Mouse (Mus musculus) liver, embryonic 14.5 days (tissue): ENCODE data around the gene Adipor2. TPM values are rescaled to one million over a fixed set of nuclear protein-coding genes. Genes with fewer than 3 reads are reported as not detected.
A peak's percentile ranks its signal among the peaks of the same experiment; 100 is the strongest.

Experiments used
- ATAC-seq: fragments of 200-750 bp; cut with Nextera tagmentation; 2 replicates; pipeline ENCODE4 v1.8.0; 2017; ENCODE audit warnings: moderate number of reproducible peaks, mild to moderate bottlenecking, moderate library complexity; ENCODE audit not compliant: insufficient read depth
- DNase-seq, 3 experiments: peaks; one replicate each; pipeline ENCODE4 v3.0.0-alpha.2; 2012 to 2013; ENCODE audit warnings: low read depth in 3 of 3, low spot score in 3 of 3
- H3K27ac ChIP-seq: fragments of 300-500 bp; sonication (generic); 2 replicates; pipeline ENCODE4 v1.5.1; 2014; ENCODE audit warnings: moderate library complexity, mild to moderate bottlenecking, control low read depth, inconsistent platforms
- H3K27me3 ChIP-seq: fragments of 300-500 bp; sonication (generic); 2 replicates; pipeline ENCODE4 v1.6.1; 2014; ENCODE audit warnings: mild to moderate bottlenecking, low read length, moderate library complexity; ENCODE audit not compliant: control insufficient read depth, insufficient read depth
- H3K36me3 ChIP-seq: fragments of 300-500 bp; sonication (generic); replicated peaks from 2 replicates; pipeline ENCODE4 v1.6.1; 2014; ENCODE audit warnings: low read depth; ENCODE audit not compliant: control insufficient read depth, insufficient read depth
- H3K4me1 ChIP-seq, 2 experiments: fragments of 200-500 bp in 1 of 2; fragments of 300-500 bp in 1 of 2; sonication (generic) in 1 of 2; replicated peaks; 2 replicates each; pipeline ENCODE4 v1.6.1; 2012 to 2014; ENCODE audit warnings: antibody characterized with exemption in 1 of 2, inconsistent platforms in 1 of 2, low read length in 1 of 2; ENCODE audit not compliant: control insufficient read depth in 2 of 2, insufficient read depth in 2 of 2
- H3K4me2 ChIP-seq: fragments of 300-500 bp; sonication (generic); 2 replicates; pipeline ENCODE4 v1.6.1; 2014; ENCODE audit warnings: low read depth, mild to moderate bottlenecking, control low read depth, moderate library complexity
- H3K4me3 ChIP-seq, 2 experiments: fragments of 200-500 bp in 1 of 2; fragments of 300-500 bp in 1 of 2; sonication (generic) in 1 of 2; 2 replicates each; pipeline ENCODE4 v1.5.1; 2012 to 2014; ENCODE audit warnings: low read depth in 2 of 2, low read length in 2 of 2, mild to moderate bottlenecking in 2 of 2, control low read depth in 1 of 2, inconsistent platforms in 1 of 2, moderate library complexity in 1 of 2; ENCODE audit not compliant: insufficient read depth in 1 of 2
- H3K9ac ChIP-seq: fragments of 300-500 bp; sonication (generic); replicated peaks from 2 replicates; pipeline ENCODE4 v1.6.1; 2014; ENCODE audit warnings: mild to moderate bottlenecking, control low read depth, moderate library complexity
- H3K9me3 ChIP-seq: fragments of 300-500 bp; sonication (generic); 2 replicates; pipeline ENCODE4 v1.6.1; 2016; ENCODE audit warnings: low read length, mixed read lengths; ENCODE audit not compliant: control insufficient read depth
- CTCF ChIP-seq: IDR thresholded peaks from 2 replicates; pipeline ENCODE4 v1.5.1; 2016; ENCODE audit warnings: antibody characterized with exemption, low read depth, control low read depth
- EP300 ChIP-seq: IDR thresholded peaks from 2 replicates; pipeline ENCODE4 v1.6.1; 2016; ENCODE audit warnings: antibody characterized with exemption, low read depth
- WGBS: fragments of 180-500 bp; shearing (Covaris S2); extraction: QIAGEN DNeasy Blood & Tissue Kit; methylation state at CpG from one replicate; pipeline ENCODE4 v1.1.7; 2014; ENCODE audit not compliant: insufficient replicate concordance; 5-methylcytosine and 5-hydroxymethylcytosine counted together
- polyA plus RNA-seq, 2 experiments: library from polyadenylated mRNA; depleted of rRNA in 1 of 2; stranded (reverse) in 1 of 2; unstranded in 1 of 2; fragments of >200 nt; fragmentation: Nextera tagmentation in 1 of 2; extraction: Ambion mirVana in 1 of 2; gene quantifications; 2 replicates each; pipeline versions ENCODE4 v1.2.1 to v1.2.3; 2012 to 2014

Adipor2 gene
- polyA plus RNA-seq, 2 experiments = 17.7 to 18.4 TPM

DNA sequence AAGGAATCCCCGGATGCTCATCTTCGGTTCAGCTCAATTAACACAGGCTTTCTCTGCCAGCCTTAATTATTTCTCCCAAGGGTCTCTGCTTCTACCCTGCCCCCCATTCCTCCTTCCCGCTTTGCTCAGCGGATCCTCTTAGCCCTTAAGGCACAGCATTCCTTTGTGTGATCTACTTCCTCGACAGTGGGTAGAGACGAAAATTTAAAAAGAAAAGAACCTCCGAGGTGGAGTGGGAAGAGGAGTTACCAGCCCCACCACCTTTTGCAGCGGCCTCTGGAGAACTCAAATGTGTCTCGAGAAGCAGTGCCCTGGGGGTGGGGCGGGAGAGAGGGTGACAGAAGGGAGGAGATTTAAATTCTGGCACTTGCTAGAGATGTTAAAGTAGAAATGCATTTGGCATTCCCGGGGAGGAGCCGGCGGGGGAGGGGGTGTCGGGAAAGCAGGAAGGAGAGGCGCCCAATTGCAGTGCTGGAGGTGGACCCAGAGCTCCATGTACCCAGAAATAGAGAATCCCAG, 34.5 kb upstream of the Adipor2 start:
- peaks cover 42% of the 10 kb centered on the region for H3K27me3 ChIP-seq
- 2% methylated on average over 15 of the region's 15 CpGs for WGBS
- H3K9ac ChIP-seq = no peak overlapping the region
- H3K36me3 ChIP-seq = no peaks in the 10 kb centered on the region
- H3K27ac ChIP-seq = no peak overlapping the region
- DNase-seq (no peak), ATAC-seq (no peak)
- no peak for TF ChIP-seq CTCF
- TF ChIP-seq EP300 = no peak
- no peaks in the 10 kb centered on the region; a peak in 3 of 4 replicates for H3K4me1 ChIP-seq
- H3K4me3 ChIP-seq = peak overlapping the region in 1 of 2 experiments; percentile 26; a peak in 1 of 4 replicates
- peak overlapping the region; percentile 33 for H3K4me2 ChIP-seq
- no peaks in the 10 kb centered on the region for H3K9me3 ChIP-seq

DNA sequence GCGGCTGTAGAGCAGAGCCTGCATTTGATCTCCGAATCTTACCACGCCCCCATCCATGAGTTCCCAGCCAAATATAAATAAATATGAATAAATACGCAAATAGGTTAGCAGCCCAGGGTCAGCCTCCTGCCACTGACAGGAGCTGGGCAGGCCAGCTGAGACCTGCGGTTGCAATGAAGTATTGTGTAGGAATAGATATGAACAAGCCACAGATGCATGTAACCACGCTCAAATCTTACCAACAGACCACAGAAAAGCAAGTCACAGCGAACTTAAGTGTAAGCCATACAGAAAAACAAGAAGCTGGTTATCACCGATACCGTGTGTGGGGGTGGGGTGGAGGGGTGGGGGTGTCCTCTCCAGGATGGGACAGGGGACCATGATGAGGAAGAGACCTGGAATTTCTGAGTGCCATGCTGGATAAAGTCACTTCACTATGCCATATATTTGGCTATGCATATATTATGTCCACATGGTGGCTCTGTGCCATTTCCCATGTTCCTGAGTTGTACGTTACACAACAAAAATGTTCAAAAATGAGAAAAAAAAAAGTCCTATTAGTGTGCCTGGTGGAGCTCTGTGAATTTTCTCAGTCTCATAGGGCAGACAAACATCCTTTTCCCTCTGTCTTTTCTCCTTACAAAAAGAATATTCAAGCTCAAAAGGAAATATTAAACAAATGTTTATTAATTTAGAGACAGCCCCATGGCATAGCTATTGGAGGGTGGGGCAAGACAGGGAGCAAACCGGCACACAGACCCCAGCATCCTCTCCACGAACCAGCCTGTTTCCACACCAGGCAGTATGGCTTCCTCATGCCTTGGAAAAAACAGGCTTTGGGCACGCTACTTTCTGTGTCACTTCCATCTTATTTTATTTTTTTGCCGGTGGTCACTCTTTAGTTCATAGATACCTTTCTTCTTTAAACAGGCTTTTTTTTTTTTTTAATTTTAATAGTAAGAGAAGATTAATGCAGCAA, 33.8 kb upstream of the Adipor2 start:
- no peak for TF ChIP-seq CTCF
- TF ChIP-seq EP300 = no peak
- 8% methylated on average over 14 of the region's 14 CpGs for WGBS

DNA sequence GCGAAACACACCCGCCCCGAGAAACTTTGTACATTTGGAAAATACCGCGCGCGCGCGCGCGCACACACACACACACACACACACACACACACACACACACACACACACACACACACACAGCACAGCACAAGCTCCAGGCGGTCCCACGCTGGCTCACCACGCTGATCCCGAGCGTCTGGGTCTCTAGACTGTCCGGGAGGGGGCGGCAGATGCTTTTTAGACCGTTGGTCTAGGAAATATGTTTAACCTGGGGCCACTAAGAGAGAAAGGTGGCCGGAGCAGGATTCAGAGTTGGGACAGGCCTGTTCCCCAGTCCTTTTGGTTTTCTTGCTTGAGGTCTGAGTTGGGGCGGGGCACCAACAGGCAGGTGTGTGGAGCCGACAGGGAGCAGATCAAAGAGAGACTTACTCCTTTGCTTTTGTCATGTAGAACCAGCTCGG, 31.6 kb upstream of the Adipor2 start:
- Histone ChIP-seq H3K27ac (no peak overlapping the region), H3K4me1 (no peaks in the 10 kb centered on the region; a peak in 2 of 4 replicates), H3K9ac (no peak overlapping the region), H3K4me3 (peak overlapping the region; percentile 8 to 39; a peak in 3 of 4 replicates), H3K36me3 (no peaks in the 10 kb centered on the region), H3K9me3 (no peaks in the 10 kb centered on the region), H3K27me3 (peaks cover 42% of the 10 kb centered on the region), H3K4me2 (peak overlapping the region; percentile 46)
- TF ChIP-seq EP300 (no peak), CTCF (peak; percentile 64)
- WGBS = 5% methylated on average over 23 of the region's 23 CpGs
- DNase-seq = no peak
- no peak for ATAC-seq

More for the DNA sequence above, 33.8 kb upstream of the Adipor2 start:
- Histone ChIP-seq H3K27me3 (peaks cover 42% of the 10 kb centered on the region), H3K9ac (no peak overlapping the region), H3K4me1 (no peaks in the 10 kb centered on the region; a peak in 3 of 4 replicates), H3K4me3 (no peak overlapping the region), H3K4me2 (no peak overlapping the region), H3K9me3 (no peaks in the 10 kb centered on the region), H3K27ac (no peak overlapping the region), H3K36me3 (no peaks in the 10 kb centered on the region)
- no peak for DNase-seq
- no peak for ATAC-seq

DNA sequence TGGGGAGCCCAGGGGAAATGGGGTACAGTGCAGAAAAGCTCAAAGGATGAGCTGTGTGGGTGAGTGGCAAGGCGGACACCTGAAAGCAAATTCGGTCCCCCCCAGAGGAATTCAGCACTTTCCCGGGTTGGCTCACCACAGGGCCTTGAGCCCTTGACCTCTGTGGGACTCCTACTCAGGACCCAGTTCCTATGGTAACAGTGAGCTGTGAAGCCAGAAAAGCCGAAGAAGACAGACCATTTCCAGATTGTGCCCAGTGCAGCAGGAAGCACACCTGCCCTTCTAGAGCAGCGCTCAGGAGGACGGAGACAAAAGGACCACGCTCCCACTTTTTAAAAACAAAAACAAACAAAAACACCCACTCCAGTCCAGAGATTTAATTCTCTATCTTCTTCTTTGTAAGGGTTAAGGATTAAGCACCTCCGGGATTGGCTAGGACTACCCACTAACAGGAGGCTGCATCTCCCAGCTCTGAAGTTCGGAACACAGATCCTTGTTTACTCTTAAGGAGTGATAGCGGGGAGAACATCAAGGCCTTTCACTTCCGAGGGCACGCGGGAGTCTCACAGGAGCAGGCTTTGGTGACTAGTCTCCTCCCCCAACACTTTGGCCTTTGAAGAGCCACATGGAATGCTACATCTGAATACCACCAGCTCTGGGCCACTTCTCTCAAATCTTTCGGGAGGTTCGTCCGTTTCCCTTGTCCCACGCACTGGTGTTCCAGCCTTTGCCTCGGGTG, 31.0 kb upstream of the Adipor2 start:
- 15% methylated on average over 18 of the region's 18 CpGs for WGBS
- H3K9me3 ChIP-seq = no peaks in the 10 kb centered on the region
- H3K36me3 ChIP-seq = no peaks in the 10 kb centered on the region
- no peak overlapping the region for H3K9ac ChIP-seq
- H3K4me3 ChIP-seq = peak overlapping the region; percentile 8 to 39; a peak in 3 of 4 replicates
- H3K27ac ChIP-seq = no peak overlapping the region
- no peaks in the 10 kb centered on the region; a peak in 2 of 4 replicates for H3K4me1 ChIP-seq
- DNase-seq = no peak
- H3K4me2 ChIP-seq = peak overlapping the region; percentile 46
- no peak for ATAC-seq
- TF ChIP-seq CTCF = no peak
- no peak for TF ChIP-seq EP300
- peaks cover 42% of the 10 kb centered on the region for H3K27me3 ChIP-seq
